Mouse (Mus musculus) spleen, postnatal 36 days (tissue): ENCODE measurements at regions not wholly inside any gene's neighbourhood (a gene's known extent, or its start where the extent isn't known, plus 50 kb on each side); places are given as distances from the start of the nearest gene placed in this dataset.

ENCODE experiments used
- DNase-seq, 2 experiments: peaks; one replicate each; pipeline ENCODE4 v3.0.0; 2022; ENCODE audit warnings: low spot score in 2 of 2, mixed read lengths in 1 of 2

DNA sequence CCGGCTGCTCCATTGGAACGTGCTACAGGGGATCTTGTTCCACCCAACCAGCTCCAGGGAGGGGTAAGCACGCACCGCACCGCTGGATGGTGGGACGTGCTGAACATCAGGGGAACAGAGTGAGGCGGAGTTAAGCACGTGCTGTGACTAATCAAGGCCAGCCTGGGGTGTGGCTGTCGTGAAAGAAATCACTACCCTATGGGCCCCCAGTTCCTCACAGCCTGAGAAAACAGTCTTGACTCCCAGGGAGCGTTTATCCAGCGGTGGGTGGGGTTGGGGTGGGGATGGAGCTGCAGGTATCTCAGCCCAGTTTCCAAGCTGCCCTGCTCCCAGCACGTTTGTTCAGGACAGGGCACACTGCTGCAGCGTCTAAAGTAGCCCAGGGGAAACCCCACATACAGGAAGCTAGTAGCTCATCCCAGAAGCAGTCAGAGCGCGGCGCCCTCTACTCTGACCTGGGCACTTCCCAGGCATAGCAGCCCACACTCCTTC is 113.4 kb upstream of the Egln3 start:
- no peak for DNase-seq

DNA sequence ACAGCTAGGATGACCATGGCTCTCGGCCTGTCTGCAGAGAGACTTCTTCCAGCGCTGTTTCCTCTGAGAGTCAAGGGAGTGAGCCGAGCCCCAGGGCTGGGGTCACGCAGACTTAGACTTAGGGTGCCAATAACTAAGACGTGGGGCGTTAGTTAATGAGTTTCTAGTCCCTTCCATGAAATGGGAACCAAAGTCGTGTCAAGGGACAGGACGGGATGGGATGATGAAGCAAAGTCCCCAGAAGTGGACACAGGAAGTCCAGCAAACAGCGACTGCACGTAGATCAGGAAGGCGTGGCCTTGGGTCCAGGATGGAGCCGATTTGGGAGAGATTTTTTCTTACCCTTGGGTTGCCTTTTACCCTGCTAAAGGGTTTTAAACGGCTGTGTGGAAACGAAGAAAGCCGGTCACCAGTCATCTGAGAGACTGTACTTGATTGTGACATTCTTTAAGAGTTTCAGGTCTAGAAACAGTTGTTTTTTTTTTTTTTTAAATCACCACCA is 112.5 kb upstream of the Egln3 start:
- DNase-seq: no peak

DNA sequence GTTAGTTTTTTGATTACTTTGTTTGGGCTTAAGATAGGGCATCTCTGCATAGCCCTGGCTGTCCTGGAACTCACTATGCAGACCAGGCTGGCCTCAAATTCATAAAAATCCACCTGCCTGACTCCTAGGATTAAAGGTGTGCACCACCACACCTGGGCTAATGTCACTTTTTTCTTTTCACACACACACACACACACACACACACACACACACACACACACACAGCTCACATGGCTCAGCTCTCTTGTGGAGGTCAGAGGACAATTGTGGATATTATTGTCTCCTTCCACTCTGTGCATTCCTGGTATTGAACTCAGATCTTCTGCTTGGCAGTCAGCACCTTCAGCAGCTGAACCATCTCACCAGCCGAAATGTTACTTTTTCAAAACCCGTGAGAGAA is 110.5 kb upstream of the Egln3 start:
- no peak for DNase-seq

DNA sequence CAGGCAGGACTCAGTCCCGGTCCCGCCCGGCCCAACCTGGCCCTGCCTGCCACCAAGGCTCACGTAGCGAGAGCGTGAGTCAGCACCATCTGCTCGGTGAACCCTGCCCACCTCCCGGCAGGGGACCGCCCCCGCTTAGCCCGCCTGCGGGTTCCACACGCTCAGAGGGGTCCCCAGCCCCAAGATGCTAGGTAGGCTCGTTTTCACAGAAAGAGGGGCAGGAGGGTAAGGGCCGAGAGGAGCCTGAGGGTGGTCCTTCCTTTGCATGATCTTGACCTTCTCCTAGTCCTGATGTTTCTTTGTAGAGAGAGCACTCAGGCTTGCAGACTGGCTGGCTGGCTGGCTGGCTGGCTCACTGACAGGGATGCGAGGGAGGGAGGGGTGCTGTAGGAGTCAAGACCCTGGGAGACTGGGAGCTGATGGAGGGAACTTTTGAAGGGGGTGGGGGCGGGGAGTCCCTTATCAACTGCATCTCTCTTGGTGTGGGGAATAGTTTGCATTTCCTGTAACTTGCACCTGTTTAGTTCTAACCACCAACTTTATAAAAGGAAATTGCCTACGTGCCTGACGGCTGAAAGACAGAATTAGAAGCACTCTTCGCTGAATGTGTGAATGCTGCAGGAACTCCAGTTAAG is 109.7 kb upstream of the Egln3 start:
- DNase-seq: peak; percentile 14 to 18

DNA sequence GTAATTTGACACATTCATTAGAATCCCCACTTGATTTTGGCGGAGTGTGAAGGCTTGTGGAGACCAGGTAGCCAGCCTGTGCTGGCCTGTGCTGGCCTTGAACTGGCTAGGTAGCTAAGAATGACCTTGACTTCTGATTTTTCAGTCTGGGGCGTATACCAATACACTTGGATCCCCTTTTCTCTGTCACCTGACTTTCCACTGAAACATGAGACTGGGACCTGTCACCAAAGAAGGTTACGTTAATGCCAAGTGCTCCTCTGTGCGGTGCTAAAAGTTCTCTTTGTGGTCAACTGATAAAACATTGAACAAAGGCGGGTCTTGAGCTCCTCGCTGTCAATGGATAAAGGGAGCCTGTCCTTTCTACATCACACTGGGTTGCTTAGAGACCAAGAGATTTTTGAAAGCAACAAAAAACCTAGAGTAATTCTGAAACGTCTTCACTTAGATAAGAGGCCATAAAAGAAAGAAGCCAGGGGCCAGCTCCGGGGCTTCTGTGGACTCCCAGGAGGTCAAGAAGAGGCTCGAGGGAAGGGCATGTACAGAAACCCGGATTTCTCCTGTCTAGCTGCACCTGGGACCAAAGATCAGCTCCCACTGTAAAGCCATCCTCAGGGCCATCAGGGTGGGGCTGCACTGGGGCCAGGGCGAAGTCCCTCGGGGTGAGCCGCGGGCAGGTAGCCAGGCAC is 109.0 kb upstream of the Egln3 start:
- no peak for DNase-seq

DNA sequence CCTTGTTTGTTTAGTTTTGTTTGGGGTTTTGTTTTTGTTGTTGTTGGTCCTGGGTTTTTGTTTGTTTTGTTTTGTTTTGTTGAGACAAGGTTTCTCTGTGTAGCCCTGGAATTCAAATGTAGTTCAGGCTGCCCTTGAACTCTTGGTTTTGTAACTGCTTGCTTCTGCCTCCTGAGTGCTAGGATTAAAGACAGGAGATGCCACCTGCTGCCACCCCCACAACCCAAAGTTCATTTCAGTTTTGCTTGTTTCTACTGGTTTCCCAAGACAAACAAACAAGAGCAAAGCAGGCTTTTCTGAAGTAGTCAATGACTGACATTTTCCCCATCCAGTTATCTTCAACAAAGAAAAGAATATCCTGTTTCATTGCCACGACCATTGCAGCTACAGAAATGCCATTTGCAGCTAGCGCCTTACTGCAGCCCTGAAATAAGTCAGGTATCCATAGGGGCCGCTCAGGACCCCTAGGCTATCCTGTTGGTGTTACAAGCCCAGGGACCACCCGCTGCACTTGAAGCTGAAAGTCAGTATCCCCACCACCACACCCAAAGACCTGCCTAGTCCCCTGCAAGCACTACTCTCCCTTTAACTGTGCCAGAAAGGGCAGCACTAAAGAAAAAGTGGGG is 108.3 kb upstream of the Egln3 start:
- no peak for DNase-seq

DNA sequence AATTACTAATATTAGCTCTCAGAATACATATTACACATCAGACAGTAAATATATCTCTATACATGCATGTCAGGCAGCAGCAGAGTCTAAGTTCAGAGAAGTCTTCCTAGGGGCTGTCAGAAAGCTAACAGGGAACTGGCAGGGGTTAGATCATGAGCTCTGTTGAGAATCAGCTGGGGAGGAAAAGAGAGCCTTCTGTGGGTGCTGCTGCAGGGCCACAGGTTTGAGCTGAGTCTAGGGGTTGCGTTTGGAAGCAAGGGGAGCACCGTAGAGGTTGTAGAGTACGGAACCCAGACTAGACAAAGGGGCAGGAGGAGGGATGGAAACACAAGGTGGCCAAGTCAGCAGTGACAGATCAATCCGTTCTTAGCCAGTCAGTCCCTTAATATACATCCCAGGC is 106.2 kb upstream of the Egln3 start:
- no peak for DNase-seq

DNA sequence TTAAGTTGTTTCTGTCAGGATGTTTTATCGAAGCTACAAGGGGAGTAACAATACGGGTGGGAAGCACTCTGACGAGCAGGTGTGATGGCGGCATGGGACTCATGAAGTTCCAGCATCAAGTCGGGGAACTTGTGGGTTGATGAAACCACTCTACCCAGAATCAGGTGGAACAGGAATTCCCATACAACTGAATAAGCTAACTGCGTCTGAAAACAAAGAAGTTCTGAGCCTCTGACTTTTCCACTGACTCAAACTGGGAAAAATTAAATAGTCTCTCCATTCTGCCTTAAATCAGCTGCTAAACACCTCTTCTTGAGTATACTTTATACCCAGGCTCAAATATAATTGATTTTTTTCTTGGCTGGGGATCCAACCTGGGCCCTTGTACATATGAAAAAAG is 105.6 kb upstream of the Egln3 start:
- DNase-seq: no peak

DNA sequence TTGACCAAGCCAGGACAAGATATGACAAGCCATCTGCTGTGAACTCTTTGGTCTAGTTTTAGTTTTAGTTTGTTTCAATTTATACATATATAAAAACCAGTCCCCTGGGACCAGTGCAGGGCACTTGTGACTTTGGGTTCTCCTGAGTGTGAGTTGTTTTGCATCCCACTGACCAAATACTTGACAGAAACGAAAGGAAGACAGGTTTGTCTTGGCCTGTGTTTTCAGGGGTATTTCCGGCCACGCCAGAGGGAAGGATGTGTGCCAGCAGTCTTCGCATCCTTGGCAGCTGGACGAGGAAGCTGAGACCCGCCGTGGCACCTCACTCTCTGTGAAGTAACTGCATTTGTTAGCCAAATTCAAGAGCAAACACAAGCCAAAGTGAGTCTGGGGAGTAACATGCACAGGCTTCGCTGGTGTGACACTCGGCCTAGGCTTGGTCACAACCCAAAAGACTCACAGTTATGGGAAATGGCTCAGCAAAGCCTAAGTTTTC is 101.5 kb upstream of the Egln3 start:
- no peak for DNase-seq

DNA sequence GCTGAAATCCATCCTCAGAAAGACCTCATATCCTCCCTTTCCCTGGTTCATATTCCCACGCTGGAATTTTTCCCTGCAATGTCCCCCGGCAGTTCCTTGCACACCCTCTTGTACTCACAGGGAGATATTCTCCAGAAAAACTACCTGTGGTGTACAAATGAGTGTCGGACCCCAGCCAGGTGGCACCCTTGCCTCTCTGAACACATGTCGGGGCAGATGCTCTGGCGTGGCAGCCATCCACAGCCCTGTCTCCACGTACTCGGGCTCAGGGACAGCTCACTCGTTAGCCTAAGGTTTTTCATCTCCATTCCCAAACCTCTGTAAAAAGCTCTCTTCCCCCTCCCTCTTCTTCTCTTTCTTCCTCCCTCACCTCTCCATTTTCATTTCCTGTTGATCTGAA is 100.1 kb upstream of the Egln3 start:
- DNase-seq: no peak

DNA sequence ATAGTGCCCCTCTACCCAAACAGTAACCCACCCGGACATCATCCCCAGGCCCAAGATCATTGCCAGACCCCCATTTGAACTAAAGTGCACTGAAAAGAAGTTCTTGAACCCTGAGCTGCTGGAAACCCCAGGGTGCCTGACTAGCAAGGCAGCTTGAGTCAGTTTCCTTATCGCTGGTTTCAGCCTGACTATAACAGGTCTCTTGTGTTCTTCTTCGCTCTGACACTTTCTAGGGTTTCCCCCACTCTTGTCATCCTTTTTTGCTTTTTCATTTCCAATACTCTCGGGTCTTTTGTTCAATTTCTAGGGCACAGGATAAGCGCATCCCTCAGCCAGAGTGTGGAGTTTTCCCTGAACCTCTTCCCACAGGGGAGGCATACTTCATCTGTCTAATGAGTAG is 95.8 kb upstream of the Egln3 start:
- DNase-seq: no peak

DNA sequence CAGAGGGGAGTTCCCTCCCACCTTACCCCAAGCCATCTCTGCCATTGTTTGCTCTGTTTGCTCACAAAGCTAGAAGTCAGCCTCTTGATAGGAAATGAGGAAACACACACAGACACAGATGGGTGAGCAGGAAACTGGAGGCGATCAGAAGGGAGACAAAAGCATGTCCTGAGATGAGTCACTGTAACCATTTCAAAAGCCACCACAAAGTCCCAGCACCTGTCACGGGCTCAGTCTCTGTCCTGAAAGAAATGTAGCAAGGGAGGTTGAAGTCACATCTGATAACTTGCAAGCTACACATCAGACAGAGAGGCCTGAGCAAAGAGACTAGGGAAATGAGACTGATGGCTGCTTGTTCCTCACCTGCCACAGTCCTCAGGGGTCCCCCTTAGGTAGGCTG is 89.6 kb upstream of the Egln3 start:
- no peak for DNase-seq

DNA sequence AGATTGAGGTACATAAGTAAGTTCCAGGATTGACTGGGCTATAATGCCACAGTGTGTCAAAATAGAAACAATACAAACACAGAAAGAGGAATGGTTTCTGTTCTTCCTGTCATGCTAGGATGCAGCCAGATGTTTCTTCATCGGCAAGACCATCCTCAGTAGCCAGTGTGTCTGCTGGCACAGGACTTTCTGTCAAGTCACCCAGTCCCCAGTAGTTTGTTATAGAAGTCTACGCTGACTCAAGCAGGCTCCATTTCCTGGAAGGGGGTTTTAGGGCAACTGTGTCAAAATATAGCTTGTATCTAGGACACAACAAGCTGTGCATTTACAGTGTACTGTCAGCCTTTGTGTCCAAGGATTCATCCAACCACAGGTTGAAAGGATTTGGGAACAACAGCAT is 86.7 kb upstream of the Egln3 start:
- no peak for DNase-seq

DNA sequence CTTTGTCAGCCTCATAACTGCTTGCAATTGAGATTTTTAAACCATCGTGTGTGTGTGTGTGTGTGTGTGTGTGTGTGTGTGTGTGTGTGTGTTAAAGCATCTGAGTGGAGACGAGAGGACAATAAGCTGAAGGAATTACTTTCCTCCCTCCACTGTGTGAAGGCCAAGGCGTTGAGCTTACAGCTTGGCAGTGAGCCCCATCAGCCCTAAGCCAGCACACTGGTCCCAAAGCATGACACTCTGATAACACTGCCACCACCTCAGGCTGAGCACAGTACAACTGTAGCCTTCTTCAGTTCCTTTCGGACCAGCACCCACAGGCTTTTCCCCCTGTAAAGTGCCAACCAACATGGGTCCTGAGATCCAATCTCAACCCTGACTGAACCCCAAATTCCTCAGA is 85.1 kb upstream of the Egln3 start:
- no peak for DNase-seq

DNA sequence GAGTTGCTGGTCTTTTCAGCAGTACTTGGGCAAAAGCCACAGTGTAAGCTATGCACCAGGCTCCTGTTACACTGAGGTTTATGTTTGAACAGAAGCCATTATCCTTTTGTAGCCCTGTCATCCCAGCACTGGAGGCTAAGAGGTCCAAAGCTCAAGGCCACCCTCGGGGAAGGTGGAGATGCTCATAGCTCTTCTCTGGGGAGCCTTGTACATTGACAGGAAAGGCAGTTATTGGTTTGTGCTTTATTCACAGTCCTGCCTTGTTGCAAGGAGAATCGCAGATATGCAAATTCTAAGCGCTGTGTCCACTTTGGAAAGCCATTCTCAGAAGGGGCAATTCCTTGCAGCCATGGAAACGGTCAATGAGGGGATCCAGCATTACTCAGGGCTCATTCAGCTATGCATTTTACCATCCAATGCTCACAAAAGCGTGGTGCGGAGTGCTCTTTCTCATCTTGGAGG is 84.4 kb upstream of the Egln3 start:
- DNase-seq: no peak

DNA sequence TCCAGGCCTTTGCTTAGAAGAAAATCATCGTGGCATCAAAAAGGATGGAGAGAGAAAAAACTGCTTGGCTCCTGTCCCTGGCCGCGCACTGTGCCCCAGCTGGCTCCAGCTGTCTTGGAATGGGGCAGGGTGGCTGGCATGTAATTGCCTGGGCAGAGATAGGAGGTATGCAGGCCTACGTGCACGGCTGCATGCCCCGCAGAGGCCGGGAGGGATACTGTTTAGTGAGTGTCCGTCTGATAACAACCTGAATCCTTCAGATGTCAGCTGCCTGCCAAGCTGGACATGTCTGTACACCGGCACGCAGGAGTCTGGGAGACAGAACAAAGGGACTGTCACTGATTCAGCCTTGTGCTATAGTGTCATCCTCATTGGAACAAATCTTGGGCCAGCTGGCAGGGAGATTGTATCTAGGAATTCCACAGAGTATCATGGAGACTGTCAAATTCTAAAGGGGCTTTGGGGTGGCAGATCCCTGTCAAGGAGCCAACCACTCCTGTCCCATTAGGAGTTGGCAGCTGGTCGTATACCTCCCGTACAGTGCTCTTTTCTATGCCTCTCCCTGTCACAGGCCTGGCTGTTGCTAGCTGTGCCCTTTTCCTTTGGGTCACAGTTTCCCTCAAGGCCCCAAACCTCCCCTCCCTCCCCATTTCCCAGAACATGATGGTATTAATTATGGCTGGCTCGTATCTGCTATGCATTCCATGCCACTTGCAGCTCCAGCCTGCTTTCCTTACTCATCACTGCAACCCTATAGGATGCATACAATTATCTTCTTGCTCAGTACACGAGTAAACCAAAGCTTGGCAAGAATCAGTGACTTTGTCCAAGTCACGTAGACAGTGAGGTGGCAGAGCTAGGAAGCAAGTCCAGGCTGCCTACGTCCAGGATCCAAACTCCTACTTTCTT is 83.5 kb upstream of the Egln3 start:
- DNase-seq: no peak

DNA sequence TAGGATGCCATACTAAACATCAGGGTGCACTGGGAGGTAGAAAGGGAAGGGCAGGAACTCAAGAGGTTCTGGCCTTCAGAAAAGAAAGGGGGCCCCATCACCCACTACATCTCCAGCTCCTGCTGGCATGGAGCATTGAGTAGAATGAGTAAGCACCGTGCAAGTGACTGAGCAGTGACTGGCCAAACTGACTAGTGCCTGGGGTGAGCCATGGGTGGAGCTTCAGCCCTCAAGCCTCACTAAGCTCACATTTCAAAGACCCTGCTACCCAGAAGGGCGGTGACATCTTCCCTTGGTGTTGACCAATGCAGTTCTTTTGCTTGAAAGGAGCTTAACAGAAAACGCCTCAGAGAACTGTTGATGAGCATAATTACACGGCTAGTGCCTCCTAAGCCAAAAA is 80.0 kb upstream of the Egln3 start:
- no peak for DNase-seq

DNA sequence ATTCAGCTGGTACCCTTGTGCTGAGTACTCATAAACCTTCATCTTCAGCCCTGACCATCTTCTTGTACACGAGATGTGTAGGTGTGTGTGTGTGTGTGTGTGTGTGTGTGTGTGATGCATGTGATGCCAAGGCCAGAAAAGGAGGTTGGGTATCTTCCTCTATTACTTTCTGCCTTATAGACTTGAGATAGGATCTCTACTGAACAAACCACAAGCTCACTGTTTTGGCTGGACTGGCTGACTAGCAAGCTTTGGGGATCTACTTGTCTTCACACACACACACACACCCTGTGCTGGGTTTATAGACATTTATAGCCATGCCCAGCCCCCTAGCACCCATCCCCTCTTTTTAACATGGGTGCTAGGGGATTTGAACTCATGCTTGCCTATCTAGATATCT is 79.4 kb upstream of the Egln3 start:
- DNase-seq: no peak

DNA sequence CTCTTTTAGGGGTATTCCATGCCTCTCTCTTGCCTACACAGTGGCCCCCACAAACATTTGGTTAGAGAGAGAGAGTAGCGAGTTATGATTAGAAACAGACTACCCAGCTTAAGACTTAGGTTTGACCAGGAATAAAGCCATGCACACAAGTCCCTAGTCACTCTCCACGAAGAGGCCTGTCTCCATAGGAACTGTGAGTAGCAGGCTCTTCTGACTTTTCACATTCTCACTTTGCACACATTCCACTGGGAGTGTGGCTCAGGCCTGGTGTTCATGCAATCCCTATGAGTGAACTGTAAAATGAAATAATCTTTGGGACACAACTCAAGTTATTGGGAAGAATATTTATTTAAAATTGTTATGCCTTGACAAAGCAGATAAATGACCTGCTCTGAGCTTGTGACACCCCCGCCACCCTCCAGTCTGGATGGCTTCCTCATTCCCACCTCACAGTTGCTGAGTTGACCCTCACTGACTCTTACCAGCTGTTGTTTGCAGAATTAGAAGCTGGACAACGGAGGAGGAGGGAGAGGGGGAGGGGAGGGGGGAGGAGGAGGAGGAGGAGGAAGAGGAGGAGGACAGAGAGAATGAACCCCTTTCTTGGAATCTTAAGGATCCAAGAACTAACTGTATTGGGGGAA is 78.7 kb upstream of the Egln3 start:
- DNase-seq: no peak

DNA sequence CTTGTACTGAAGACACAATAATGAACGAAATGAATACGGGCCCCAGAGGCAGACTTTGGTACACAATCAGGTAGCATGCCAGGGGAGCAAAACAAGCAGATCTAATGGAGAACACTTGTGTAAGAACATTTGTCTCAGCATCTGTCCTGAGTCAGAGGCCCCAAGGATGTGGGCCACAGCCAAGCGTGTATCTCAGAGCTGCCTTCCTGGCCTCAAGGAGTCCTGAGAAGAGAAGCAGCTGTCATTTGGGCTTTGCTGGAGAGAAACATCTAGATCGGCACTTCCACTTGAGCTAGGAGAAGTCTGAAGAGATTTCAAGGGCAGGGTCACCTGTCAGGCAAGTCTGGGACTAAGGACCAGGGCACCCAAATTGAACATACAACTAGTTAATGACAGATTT is 76.8 kb upstream of the Egln3 start:
- no peak for DNase-seq

DNA sequence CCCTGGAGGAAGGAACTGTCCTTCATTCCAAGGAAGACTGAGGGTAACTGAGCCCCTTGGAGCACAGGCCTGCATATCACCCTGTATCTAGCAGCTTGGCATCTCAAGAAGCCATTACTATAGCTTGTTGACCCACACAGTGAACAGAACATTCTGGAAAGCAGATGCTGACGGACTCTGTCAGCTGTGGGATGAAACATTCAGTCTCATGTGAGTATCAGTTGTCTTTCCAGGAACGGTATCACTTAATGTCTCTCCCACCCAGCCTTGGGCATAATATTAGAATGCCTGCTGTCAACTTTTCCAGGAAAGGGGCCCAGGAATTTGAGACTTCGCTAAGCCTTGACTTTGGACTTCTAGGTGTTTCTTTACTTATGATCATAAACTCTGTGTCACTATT is 76.3 kb upstream of the Egln3 start:
- DNase-seq: no peak
